Comparison of ENCODE assay signal across 20 mouse cellular contexts in the genomic region with DNA sequence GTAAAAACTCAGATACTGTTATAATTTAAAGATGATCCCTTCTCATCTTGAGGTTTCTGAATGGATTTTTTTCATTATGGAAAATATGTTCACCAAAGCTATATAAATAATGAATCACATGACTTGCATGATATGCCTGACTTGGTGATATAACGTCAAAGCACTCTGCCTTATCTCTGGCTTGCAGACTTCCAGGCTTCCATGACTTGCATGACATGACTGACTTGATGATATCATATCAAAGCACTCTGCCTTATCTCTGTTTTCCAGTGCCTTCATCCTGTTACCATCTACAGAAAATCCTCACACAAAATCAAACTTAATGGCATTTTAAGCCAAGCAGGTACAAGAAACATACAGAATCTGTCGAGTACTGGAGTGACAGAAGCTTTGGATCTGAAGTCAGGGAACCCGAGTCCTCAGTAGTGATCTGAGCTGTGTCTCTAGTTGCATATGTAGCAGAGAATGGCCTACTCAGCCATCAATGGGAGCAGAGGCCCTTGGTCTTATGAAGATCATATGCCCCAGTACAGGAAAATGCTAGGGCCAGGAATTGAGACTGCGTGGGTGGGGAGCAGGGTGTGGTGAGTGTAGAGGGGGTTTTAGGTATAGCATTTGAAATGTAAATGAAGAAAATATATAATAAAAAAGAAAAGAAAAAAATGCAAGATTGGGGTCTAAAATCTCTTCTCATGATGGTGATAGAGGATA. TPM values are rescaled to one million over a fixed set of nuclear protein-coding genes. Genes with fewer than 3 reads are reported as not detected.
"Had no signal": no experiment of that assay in that cellular context is flagged by ENCODE, and none has a peak within 500 bp of the region (broad histone marks: within the 10 kb centered on the region; RNA-seq: fewer than 3 reads in every experiment).

No protein-coding gene starts in this region.

- H3K4me3 ChIP-seq: intestine, embryonic 15.5 days; kidney, embryonic 15.5 days; limb, embryonic 12.5 days; lung, embryonic 15.5 days; midbrain, embryonic 13.5 days; myocyte; neural tube, embryonic 15.5 days had no signal

- H3K27me3 ChIP-seq: intestine, embryonic 15.5 days; kidney, embryonic 15.5 days; limb, embryonic 12.5 days; lung, embryonic 15.5 days; midbrain, embryonic 13.5 days; neural tube, embryonic 15.5 days had no signal

- ATAC-seq: intestine, embryonic 15.5 days; midbrain, embryonic 13.5 days had no signal

- H3K36me3 ChIP-seq: intestine, embryonic 15.5 days; kidney, embryonic 15.5 days; limb, embryonic 12.5 days; lung, embryonic 15.5 days; midbrain, embryonic 13.5 days; neural tube, embryonic 15.5 days had no signal

- H3K9me3 ChIP-seq: intestine, embryonic 15.5 days; kidney, embryonic 15.5 days; lung, embryonic 15.5 days; midbrain, embryonic 13.5 days; neural tube, embryonic 15.5 days had no signal

- H3K4me2 ChIP-seq: intestine, embryonic 15.5 days; kidney, embryonic 15.5 days; limb, embryonic 12.5 days; lung, embryonic 15.5 days; midbrain, embryonic 13.5 days; neural tube, embryonic 15.5 days had no signal

- H3K4me1 ChIP-seq: intestine, embryonic 15.5 days; kidney, embryonic 15.5 days; limb, embryonic 12.5 days; lung, embryonic 15.5 days; midbrain, embryonic 13.5 days; neural tube, embryonic 15.5 days had no signal

- H3K9ac ChIP-seq: intestine, embryonic 15.5 days; kidney, embryonic 15.5 days; limb, embryonic 12.5 days; lung, embryonic 15.5 days; midbrain, embryonic 13.5 days; neural tube, embryonic 15.5 days had no signal

- H3K27ac ChIP-seq: intestine, embryonic 15.5 days; kidney, embryonic 15.5 days; limb, embryonic 12.5 days; lung, embryonic 15.5 days; macrophage; midbrain, embryonic 13.5 days; neural tube, embryonic 15.5 days; stomach, postnatal 0 days had no signal

- DNase-seq: kidney, adult 18-20 months; kidney, postnatal 25 days; layer of hippocampus, adult 9-11 months; layer of hippocampus, postnatal 36 days; lung, postnatal 14 days; right cerebral cortex, adult 18-20 months had no signal

RNA-seq across cellular contexts. Expression of gene Mrgprx1, which starts 19.2 kb away (rescaled TPM):
- total RNA-seq: layer of hippocampus, adult 18-20 months; layer of hippocampus, postnatal 36 days; left cerebral cortex, adult 8-10 months; left cerebral cortex, postnatal 36 days; liver, adult 2 months had no signal
- polyA plus RNA-seq: intestine, embryonic 15.5 days; kidney, embryonic 15.5 days; limb, embryonic 12.5 days; liver, adult 2 months; lung, embryonic 15.5 days; macrophage; midbrain, embryonic 13.5 days; myocyte; neural tube, embryonic 11.5 days; stomach, postnatal 0 days had no signal
